Mouse (Mus musculus) gastrocnemius, postnatal 14 days (tissue): ENCODE results near the gene Prune2. TPM values are rescaled to one million over a fixed set of nuclear protein-coding genes. Genes with fewer than 3 reads are reported as not detected.

ENCODE experiments used
- DNase-seq: peaks from one replicate; pipeline ENCODE4 v3.0.0; 2021; ENCODE audit warnings: mixed read lengths
- intact Hi-C: fragments of 180-260 bp; cut with DNase I; formaldehyde crosslinking; loops from one replicate; pipeline ENCODE4 v1.15.1; 2025; ENCODE audit warnings: low total_unique reads
- total RNA-seq, 2 experiments: library from RNA; stranded (reverse); gene quantifications; 2 replicates each; pipeline ENCODE4 v1.2.3; 2021

The Prune2 gene
- total RNA-seq, 2 experiments from 2014 or later: 2.4 to 3.9 TPM

GRCm38 (mm10) chr19:16987984-16988383 is 32.1 kb downstream of the Prune2 start:
- no peak for DNase-seq
- intact Hi-C loops: loop anchor here (10.0 kb wide), 1 partner anchor 183 kb away; no protein-coding TSS in a partner anchor

- intact Hi-C loops: no loop called here
- no peak for DNase-seq
These were observed 36.2 kb downstream of the Prune2 start for GRCm38 (mm10) chr19:16992151-16992550.

DNA sequence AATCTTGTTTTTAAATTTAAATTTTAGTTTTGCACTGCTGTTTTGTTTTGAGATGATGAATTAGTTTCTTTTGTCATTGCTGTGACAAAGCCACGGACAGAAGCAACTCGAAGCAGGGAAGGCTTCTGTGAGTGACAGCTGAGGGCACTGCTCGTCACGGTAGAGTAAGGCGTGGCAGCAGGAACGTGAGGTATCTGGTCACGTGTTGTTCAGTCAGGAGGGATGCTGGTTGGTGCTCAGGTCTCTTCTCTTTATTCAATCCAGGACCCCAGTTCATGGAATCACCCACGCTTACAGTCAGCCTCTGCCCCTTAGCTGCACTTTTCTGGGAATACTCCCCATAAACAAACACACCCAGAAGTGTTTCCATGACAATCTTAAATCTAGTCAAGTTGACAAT is 38.3 kb downstream of the Prune2 start:
- intact Hi-C loops: no loop called here
- no peak for DNase-seq

DNA sequence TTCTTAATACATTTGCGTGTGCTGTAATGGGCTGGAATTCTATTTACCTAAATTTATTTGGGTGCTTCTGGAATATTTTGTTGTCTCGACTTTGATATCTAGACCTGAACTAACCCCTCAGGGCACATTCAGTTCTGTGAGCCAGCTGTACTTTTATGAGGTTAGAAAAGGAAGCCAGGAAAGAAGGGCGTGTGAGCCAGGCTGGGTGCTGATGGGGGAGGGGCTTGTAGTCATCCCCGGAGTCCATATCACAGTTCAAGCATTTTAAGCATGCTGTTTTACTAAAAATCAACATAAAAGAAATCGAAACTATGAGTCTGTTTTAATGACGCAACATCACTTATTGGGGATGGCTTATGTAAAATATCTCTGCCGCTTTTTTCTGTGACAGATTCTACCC is 42.0 kb downstream of the Prune2 start:
- intact Hi-C loops: no loop called here
- peak; percentile 9 for DNase-seq

DNA sequence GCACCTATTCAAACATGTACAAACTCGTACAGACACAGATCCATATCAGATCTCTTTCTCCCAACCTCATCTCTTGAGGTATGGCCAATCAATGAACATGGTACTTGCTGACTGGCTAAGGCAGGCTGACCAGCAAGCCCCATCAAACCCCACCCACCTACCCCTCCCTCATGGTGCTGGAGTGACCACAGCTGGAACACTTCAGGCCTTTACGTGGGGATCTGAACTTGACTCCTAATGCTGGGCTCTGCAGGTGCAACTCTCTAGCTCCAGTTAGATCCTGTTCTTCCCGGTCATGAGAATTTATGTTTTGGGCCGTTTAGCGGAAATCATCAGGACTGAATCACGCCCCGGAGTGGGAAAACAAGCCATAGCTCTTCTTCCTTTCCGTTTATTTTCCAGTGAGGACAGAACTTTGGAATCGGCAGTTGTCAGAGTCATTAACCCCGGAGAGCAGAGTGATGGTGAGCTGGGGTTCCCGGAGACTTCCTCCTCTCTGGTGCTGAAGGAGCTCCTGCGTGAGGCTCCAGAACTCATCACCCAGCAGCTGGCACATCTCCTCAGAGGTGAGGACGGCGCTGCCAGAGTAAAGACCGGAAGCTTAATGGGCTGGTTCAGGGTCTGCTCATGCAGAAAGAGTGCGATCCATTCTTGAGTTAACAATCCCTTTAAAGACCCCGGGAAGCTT is 50.4 kb downstream of the Prune2 start:
- intact Hi-C loops: no loop called here
- DNase-seq: no peak

DNA sequence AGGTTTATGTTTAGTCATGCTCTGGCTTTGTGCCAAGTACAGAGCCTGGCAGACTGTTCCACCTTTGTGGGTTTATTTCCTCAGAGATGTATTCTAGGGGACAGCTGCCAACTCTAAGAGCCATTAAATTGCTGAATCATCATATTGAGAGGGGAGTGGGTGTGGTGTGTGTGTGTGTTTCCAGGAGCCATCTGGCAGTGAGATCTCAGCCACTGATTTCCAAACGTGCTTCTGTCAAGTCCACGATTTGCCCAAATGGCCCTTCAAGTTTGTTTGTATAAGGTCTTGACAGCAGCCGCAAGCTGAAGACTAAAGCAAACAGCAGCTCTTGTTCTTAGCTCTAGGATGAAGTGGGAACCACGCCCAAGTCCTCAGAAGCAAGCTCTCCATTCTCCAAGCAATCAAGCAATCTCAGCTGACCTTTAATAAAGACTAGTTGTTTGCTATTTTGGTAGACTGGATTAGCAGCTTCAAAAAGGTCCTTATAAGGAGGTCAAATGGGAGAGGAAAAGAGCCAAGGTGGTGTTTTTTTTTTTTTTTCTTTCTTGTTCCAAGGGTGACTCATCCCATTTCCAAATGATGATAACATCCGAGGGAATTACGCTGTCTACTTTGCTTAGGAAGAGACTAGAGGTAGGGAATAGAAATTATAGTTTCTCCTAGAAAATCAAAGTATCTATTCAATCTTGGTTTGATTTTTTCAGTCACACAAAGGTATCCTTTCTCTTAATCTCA is 55.5 kb downstream of the Prune2 start:
- intact Hi-C loops: no loop called here
- DNase-seq: no peak

GRCm38 (mm10) chr19:17013085-17013484 is 57.2 kb downstream of the Prune2 start:
- intact Hi-C loops: no loop called here
- DNase-seq: no peak

DNA sequence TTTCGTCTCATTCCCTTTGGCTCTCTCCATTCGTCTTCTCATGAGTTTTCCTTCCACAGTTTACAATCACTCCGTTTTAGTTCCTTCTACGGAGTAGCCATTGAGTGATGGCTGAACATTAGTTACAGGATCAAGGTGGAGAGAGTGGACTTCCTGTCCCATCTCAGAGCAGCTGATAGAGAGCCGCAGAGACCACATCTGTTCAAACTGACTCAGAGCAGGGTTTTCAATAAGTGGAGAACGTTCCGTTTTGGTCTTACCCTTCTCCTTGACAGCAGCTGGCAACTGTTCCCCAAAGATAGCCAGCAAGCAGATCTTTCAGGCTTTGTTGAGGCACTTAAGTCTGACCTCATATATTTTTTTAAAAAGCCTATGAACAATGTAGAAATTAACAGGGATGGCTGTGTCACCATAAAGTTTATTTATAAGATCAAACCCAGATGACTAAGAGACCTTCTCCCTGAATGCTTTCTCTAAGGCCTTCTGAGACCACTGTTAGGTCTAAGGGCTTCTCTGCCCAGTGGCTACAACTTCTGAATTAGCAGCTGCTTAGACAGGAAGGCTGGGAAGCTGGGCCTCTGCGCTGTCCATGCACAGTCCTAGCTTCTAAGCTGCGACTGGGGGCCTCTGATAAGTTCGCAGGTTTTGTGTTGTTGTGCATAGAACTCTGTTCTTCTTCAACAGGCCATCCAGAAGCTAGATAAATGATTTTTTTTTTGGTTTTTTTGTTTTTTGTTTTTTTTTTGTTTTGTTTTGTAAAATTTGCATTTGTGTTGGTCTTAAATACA is 58.6 kb downstream of the Prune2 start:
- intact Hi-C loops: no loop called here
- no peak for DNase-seq

- intact Hi-C loops: no loop called here
- DNase-seq: no peak
These were observed 68.8 kb downstream of the Prune2 start for GRCm38 (mm10) chr19:17024748-17025147.

GRCm38 (mm10) chr19:17030276-17030675 is 74.4 kb downstream of the Prune2 start:
- intact Hi-C loops: loop anchor here (5.0 kb wide), 2 partner anchors 128 to 223 kb away; no protein-coding TSS in a partner anchor
- peak; percentile 36 for DNase-seq

GRCm38 (mm10) chr19:17032314-17032713 is 76.4 kb downstream of the Prune2 start:
- no peak for DNase-seq
- intact Hi-C loops: loop anchor here (5.0 kb wide), 2 partner anchors 130 to 225 kb away; no protein-coding TSS in a partner anchor

GRCm38 (mm10) chr19:17046961-17047360 is 91.0 kb downstream of the Prune2 start:
- intact Hi-C loops: no loop called here
- no peak for DNase-seq

- no peak for DNase-seq
- intact Hi-C loops: no loop called here
These were observed 100.0 kb downstream of the Prune2 start for GRCm38 (mm10) chr19:17055892-17056291.

DNA sequence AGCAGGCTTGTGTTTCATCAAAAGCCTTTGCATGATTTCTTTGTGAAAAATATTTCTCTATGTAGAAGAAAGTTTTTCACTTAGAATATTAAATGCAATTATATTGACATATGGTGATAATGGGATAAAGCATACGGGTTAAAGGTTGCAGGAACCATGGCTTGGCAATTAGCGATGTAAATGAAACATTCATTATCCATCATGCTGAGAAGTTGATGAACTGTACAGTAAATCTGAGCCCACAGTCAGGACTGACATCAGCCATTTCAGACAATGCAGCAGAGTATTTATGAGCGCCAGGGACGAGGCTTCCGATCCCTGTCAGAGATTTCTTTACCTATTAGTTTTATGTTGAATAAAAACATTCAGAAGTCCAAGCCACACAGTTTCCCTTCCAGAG is 104.2 kb downstream of the Prune2 start:
- intact Hi-C loops: no loop called here
- no peak for DNase-seq

DNA sequence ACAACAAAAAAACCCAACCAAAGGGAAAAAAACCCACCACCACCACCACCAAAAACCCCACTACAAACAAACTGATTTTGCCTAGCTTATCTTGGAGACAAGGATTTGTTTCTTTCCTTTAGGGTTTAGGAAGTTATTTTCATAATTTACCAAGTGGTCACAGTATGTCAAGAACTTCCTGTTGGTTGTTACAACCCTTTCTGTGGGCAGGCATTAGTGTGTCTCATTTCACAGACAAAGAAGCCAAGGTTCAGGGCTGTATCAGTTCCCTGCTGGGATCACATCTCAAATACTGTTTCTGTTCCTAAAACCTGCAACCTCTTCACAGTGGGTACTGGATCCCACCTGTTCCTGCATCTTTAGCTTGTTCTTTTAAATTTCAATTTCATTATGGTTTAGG is 108.5 kb downstream of the Prune2 start:
- intact Hi-C loops: no loop called here

DNA sequence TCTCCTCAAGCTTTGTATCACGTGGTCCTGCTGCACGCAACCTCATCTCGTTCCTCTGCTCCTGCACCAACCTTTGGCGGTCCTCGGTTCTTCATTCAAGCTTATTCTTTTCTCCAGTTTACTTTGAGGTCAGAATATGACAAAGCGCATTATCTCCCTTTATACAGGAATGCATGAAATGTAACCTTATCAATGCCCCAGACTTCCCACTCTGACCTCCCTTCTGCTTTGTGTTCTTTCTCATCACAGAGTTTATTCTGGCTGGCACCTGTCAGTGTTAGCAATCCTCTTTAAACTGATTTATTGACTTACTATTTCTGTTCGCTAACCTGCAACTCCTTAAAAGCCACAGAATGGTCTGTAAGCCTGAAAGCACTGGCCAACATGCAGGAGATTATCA is 113.1 kb downstream of the Prune2 start:
- intact Hi-C loops: no loop called here
- DNase-seq: no peak

More for the DNA sequence above, 108.5 kb downstream of the Prune2 start:
- DNase-seq: no peak

- DNase-seq: no peak
- intact Hi-C loops: no loop called here
These were observed 115.3 kb downstream of the Prune2 start for GRCm38 (mm10) chr19:17071205-17071604.

DNA sequence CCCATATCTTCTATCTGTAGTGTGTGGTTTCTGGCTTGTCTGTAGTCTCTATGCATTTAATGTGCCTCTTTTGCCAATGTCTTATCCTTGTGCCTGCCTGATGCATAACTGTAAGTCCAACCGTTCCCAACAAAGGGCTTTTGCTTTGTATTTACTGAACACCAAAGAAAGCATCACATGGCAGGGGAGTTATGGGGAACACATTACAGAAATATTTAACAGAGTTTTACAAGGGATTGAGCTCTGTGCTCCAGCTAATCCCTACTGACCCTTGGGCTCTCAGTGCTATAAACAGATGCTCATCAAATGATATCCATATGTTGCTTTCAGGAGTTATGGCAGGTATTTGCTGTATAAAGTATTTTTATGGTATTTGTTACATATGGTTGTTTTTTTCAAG is 116.3 kb downstream of the Prune2 start:
- intact Hi-C loops: no loop called here

GRCm38 (mm10) chr19:17078643-17079316 is 122.9 kb downstream of the Prune2 start:
- intact Hi-C loops: no loop called here
- DNase-seq: no peak

More for the DNA sequence above, 116.3 kb downstream of the Prune2 start:
- DNase-seq: no peak

GRCm38 (mm10) chr19:17081382-17081781 is 125.5 kb downstream of the Prune2 start:
- intact Hi-C loops: no loop called here

More at GRCm38 (mm10) chr19:17081382-17081781, 125.5 kb downstream of the Prune2 start:
- no peak for DNase-seq
